Mouse (Mus musculus): ENCODE data around the gene Gm11060. TPM values are rescaled to one million over a fixed set of nuclear protein-coding genes. Genes with fewer than 3 reads are reported as not detected.

Gene Gm11060
- polyA plus RNA-seq, 1 experiment from 2014 or later, result not detected

DNA sequence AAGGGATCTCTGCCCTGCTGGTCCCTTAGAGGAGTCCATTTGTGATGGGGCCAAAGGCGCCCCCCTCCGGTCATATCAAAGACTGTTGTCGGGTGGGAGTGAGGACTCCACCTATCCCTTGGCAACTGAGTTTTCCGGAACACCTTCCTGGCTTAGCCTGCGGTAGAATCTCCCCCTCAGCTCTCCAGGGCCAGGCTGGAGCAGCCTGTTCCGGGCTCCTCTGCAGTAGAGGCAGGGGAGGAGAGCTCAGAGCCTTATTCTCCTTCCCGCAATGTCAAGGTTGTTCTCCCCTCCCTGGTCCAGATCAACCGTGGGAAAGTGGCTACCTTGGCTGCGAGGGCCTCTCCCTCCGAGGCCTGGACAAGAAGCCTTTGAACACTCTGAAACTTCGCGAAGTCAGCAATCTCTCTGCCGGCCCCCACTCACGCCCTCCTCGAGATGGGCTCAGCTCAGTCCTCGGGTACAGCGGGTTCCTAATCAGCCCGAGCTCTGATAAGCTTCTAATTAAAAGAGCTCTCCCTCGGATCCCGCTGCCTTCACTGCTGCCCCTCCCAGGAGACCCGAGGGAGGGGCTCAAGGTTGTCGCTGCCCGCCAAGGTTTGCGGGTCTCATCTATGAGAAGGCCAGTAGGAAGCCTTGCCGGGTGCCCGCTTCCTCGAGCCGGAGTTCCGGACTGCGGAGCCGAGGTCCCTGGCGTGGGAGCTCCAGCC is 38.7 kb downstream of the Gm11060 start:
- H3K4me3 ChIP-seq (ENCODE audit: low read depth, low read length), result no peak overlapping the region
- WGBS, result under 1% methylated on average over 32 of the region's 32 CpGs
- H3K4me2 ChIP-seq (ENCODE audit: low read depth, severe bottlenecking), result no peak overlapping the region
- H3K27me3 ChIP-seq (ENCODE audit: control insufficient read depth, insufficient read depth, low read length), result peaks cover 97% of the 10 kb centered on the region
- peaks cover 11% of the 10 kb centered on the region for H3K4me1 ChIP-seq (ENCODE audit: control insufficient read depth, insufficient read depth, low read length)
- DNase-seq (ENCODE audit: low spot score), result peak; percentile 62
- no peak for ATAC-seq (ENCODE audit: insufficient number of reproducible peaks, low FRiP score, low TSS enrichment, low read depth)
- H3K36me3 ChIP-seq (ENCODE audit: control insufficient read depth, insufficient read depth, low read length), result no peaks in the 10 kb centered on the region
- no peak overlapping the region for H3K27ac ChIP-seq (replicated peaks; ENCODE audit: low read depth, low read length)
- no peak overlapping the region for H3K9ac ChIP-seq (ENCODE audit: low read length)
- no peaks in the 10 kb centered on the region for H3K9me3 ChIP-seq (ENCODE audit: control insufficient read depth, low read length)

DNA sequence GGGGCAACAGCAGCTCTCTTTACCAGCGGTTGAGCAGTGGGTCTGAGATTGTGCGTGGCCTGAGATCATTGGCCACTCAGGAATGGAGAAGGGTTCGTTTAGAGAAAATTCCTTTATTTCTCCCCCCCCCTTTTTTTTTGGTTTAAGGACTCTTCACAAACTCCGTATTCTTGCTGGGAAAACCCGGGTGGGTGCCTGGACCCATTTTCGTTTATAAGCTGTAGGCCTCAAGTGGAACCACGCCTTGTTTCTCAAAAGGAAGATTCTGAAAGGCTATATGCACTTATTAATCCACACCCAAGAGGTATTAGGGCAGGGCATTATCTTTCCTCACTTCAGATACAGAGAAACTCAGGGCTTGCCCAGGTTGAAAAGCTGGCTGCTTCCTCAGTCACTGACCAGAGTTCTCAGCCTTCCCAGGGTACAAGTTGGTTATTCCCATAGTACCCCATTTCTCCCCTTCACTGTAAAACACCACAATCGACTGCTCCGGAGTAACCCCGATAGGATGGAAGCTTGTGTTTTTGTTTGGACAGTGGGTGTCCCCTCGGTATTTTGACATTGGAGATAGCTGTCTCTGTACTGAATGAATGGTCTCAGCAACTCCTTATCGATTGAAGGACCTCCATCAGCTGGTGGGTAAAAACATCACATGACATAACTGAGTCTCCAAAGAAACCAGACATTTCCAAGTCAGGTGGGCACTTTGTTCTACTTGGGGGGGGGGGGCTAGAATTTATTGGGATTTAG is 39.4 kb downstream of the Gm11060 start:
- H3K27me3 ChIP-seq (ENCODE audit: control insufficient read depth, insufficient read depth, low read length), result peaks cover 97% of the 10 kb centered on the region
- no peak overlapping the region for H3K4me3 ChIP-seq (ENCODE audit: low read depth, low read length)
- no peak overlapping the region for H3K9ac ChIP-seq (ENCODE audit: low read length)
- H3K4me2 ChIP-seq (ENCODE audit: low read depth, severe bottlenecking), result no peak overlapping the region
- DNase-seq (ENCODE audit: low spot score) (peak; percentile 40), ATAC-seq (ENCODE audit: insufficient number of reproducible peaks, low FRiP score, low TSS enrichment, low read depth) (no peak)
- WGBS, result 4% methylated on average over 12 of the region's 12 CpGs
- H3K9me3 ChIP-seq (ENCODE audit: control insufficient read depth, low read length), result no peaks in the 10 kb centered on the region
- H3K27ac ChIP-seq (replicated peaks; ENCODE audit: low read depth, low read length), result no peak overlapping the region
- no peaks in the 10 kb centered on the region for H3K36me3 ChIP-seq (ENCODE audit: control insufficient read depth, insufficient read depth, low read length)
- peaks cover 11% of the 10 kb centered on the region for H3K4me1 ChIP-seq (ENCODE audit: control insufficient read depth, insufficient read depth, low read length)

DNA sequence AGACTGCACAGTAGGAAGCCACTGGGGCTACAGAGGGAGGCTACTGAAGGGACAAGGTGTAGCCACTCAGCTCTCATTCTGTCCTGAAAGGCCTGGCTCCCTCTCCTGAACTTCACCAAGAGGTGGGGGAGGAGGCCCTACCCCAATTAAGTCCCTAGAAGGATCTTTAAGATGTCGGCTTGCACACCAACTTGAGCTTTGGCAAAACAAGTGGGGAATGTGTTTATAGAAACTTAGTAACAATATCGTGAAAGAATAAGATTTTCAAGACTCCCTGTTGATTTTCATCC is 39.9 kb downstream of the Gm11060 start:
- Histone ChIP-seq H3K9ac (ENCODE audit: low read length) (no peak overlapping the region), H3K27ac (replicated peaks; ENCODE audit: low read depth, low read length) (no peak overlapping the region), H3K9me3 (ENCODE audit: control insufficient read depth, low read length) (no peaks in the 10 kb centered on the region), H3K27me3 (ENCODE audit: control insufficient read depth, insufficient read depth, low read length) (peaks cover 97% of the 10 kb centered on the region), H3K36me3 (ENCODE audit: control insufficient read depth, insufficient read depth, low read length) (no peaks in the 10 kb centered on the region), H3K4me1 (ENCODE audit: control insufficient read depth, insufficient read depth, low read length) (peaks cover 10% of the 10 kb centered on the region), H3K4me2 (ENCODE audit: low read depth, severe bottlenecking) (no peak overlapping the region), H3K4me3 (ENCODE audit: low read depth, low read length) (no peak overlapping the region)
- 4% methylated on average over 2 of the region's 2 CpGs for WGBS
- DNase-seq (ENCODE audit: low spot score) (no peak), ATAC-seq (ENCODE audit: insufficient number of reproducible peaks, low FRiP score, low TSS enrichment, low read depth) (no peak)

DNA sequence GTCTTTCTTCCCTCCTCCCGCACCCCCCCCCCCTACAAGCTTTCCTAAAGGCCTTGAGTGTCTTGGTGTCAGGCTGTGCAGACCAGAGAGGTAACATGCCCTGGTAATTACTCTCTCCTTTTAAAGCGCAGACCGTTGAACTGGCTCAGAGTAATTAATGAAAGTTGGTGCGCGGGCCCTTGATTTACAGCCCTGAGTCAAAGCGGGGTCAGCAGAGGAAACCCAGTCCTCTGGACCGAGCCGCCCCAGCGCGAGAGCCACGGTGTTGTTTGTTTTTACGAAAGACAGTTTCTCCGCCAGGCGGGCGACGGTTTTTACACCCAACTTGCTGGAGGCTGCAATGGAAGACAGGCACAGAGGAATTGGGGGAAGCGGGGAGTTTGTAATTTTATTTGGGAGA is 40.5 kb downstream of the Gm11060 start:
- WGBS, result 0% methylated on average over 17 of the region's 17 CpGs
- H3K9me3 ChIP-seq (ENCODE audit: control insufficient read depth, low read length), result no peaks in the 10 kb centered on the region
- H3K4me1 ChIP-seq (ENCODE audit: control insufficient read depth, insufficient read depth, low read length), result peaks cover 5% of the 10 kb centered on the region
- no peak overlapping the region for H3K9ac ChIP-seq (ENCODE audit: low read length)
- ATAC-seq (ENCODE audit: insufficient number of reproducible peaks, low FRiP score, low TSS enrichment, low read depth), result no peak
- peaks cover 95% of the 10 kb centered on the region for H3K27me3 ChIP-seq (ENCODE audit: control insufficient read depth, insufficient read depth, low read length)
- H3K4me2 ChIP-seq (ENCODE audit: low read depth, severe bottlenecking), result no peak overlapping the region
- no peak overlapping the region for H3K27ac ChIP-seq (replicated peaks; ENCODE audit: low read depth, low read length)
- no peak overlapping the region for H3K4me3 ChIP-seq (ENCODE audit: low read depth, low read length)
- peak; percentile 63 for DNase-seq (ENCODE audit: low spot score)
- H3K36me3 ChIP-seq (ENCODE audit: control insufficient read depth, insufficient read depth, low read length), result no peaks in the 10 kb centered on the region

DNA sequence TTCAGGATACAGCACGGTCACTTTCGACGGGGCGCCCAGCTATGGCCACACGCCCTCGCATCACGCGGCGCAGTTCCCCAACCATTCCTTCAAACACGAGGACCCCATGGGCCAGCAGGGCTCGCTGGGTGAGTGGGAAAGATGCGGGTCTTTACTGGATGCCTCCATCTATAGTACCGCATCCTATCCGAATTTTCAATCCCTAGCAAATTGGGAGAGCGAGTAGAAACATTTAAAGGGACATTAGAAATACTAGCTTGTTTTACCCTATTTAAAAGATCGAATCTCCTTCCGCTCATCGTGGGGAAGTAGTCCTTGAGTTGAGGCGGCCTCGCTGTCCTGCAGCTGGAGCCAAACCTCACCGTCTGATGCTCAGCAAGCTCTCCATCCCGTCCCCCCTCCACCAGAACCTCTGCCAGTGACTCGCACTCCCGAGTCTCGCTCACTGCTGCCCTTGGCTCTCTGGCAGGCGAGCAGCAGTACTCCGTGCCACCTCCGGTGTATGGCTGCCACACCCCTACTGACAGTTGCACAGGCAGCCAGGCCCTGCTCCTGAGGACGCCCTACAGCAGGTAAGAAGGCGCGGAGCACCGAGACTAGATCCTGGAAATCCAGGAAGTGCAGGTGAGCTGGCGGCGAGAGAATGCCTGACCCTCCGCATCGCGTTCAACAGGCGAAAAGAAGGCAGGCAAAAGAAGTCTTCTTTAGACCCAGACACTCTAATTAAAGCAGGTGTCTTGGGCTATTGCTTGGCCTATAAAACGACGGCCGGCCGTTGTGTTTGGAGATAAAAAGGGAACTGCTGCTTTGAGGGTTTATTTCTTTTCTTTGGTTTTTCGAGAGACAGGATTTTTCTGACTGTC is 41.3 kb downstream of the Gm11060 start:
- H3K27me3 ChIP-seq (ENCODE audit: control insufficient read depth, insufficient read depth, low read length), result peaks cover 90% of the 10 kb centered on the region
- H3K4me3 ChIP-seq (ENCODE audit: low read depth, low read length), result no peak overlapping the region
- DNase-seq (ENCODE audit: low spot score) (peak; percentile 63), ATAC-seq (ENCODE audit: insufficient number of reproducible peaks, low FRiP score, low TSS enrichment, low read depth) (no peak)
- no peak overlapping the region for H3K4me2 ChIP-seq (ENCODE audit: low read depth, severe bottlenecking)
- H3K9me3 ChIP-seq (ENCODE audit: control insufficient read depth, low read length), result no peaks in the 10 kb centered on the region
- H3K36me3 ChIP-seq (ENCODE audit: control insufficient read depth, insufficient read depth, low read length), result no peaks in the 10 kb centered on the region
- H3K4me1 ChIP-seq (ENCODE audit: control insufficient read depth, insufficient read depth, low read length), result peaks cover 4% of the 10 kb centered on the region; the same call in 1 of the 2 replicates
- 2% methylated on average over 43 of the region's 43 CpGs for WGBS
- no peak overlapping the region for H3K9ac ChIP-seq (ENCODE audit: low read length)
- no peak overlapping the region for H3K27ac ChIP-seq (replicated peaks; ENCODE audit: low read depth, low read length)

DNA sequence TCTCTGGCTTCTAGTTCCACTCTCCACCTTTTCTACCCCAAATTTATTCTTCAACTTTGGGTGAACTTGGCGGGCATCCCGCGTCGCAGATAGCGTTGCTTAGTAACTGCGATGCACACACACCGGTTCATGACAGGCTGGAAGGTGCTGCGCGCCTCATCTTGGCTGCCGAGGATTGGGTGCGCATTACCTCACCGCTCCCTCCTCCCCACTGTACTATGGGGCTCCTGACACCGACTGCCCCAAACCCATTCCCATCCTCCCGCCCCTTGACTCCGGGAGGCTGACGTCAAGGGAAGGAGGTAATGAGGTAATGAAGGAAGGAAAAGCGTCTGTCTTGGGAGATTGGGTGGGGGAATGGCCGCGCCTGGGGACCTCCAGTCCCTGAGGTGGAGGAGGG is 42.5 kb downstream of the Gm11060 start:
- ATAC-seq (ENCODE audit: insufficient number of reproducible peaks, low FRiP score, low TSS enrichment, low read depth) (no peak), DNase-seq (ENCODE audit: low spot score) (peak; percentile 32)
- H3K9me3 ChIP-seq (ENCODE audit: control insufficient read depth, low read length), result no peaks in the 10 kb centered on the region
- H3K27ac ChIP-seq (replicated peaks; ENCODE audit: low read depth, low read length), result no peak overlapping the region
- no peak overlapping the region for H3K4me2 ChIP-seq (ENCODE audit: low read depth, severe bottlenecking)
- no peaks in the 10 kb centered on the region for H3K36me3 ChIP-seq (ENCODE audit: control insufficient read depth, insufficient read depth, low read length)
- H3K27me3 ChIP-seq (ENCODE audit: control insufficient read depth, insufficient read depth, low read length), result peaks cover 82% of the 10 kb centered on the region
- H3K4me1 ChIP-seq (ENCODE audit: control insufficient read depth, insufficient read depth, low read length), result peaks cover 4% of the 10 kb centered on the region; the same call in 1 of the 2 replicates
- WGBS, result 2% methylated on average over 19 of the region's 19 CpGs
- H3K4me3 ChIP-seq (ENCODE audit: low read depth, low read length), result no peak overlapping the region
- H3K9ac ChIP-seq (ENCODE audit: low read length), result no peak overlapping the region

DNA sequence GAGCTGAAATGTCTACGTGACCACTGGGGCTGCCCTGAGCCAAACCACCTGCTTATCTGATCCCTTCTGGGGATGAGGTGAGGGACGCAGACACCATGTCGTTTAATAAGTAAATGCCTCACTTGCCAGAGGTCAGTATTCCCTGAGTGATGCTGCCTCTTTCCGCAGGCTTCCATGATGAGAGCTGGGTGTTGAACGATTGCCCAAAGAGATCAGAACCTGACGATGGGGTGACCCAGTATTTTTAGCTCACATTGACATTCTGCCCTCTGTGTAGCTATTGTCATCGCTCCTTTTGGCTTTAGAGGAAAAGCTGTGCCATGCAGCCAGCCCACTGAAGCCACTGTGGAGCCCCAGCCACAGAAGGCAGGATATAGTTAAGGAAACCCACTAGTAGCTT is 47.7 kb downstream of the Gm11060 start:
- 71% methylated on average over 7 of the region's 7 CpGs for WGBS

DNA sequence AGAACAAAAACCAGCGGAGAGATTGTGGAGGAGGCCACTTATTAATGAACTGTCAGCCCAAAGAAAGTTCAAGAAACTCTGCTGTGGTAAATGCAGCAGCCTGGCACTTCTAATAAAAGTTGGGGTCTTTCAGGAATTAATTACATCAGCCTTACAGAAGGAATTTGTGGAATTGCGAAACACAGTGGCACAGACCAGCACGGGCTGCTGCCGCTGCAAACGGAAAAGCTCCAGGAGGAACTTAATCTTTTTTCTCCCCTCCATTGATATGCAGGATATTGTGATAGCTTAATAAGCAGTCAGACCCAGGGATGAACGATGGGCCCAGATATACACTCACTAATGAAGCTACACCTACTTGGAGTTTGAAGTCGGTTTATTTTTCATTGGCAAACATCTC is 49.6 kb downstream of the Gm11060 start:
- DNase-seq (ENCODE audit: low spot score), result no peak
- no peak overlapping the region for H3K27ac ChIP-seq (replicated peaks; ENCODE audit: low read depth, low read length)
- no peaks in the 10 kb centered on the region for H3K9me3 ChIP-seq (ENCODE audit: control insufficient read depth, low read length)
- ATAC-seq (ENCODE audit: insufficient number of reproducible peaks, low FRiP score, low TSS enrichment, low read depth), result no peak
- no peak overlapping the region for H3K4me3 ChIP-seq (ENCODE audit: low read depth, low read length)
- no peak overlapping the region for H3K4me2 ChIP-seq (ENCODE audit: low read depth, severe bottlenecking)
- no peak overlapping the region for H3K9ac ChIP-seq (ENCODE audit: low read length)
- 51% methylated on average over 7 of the region's 7 CpGs for WGBS
- H3K4me1 ChIP-seq (ENCODE audit: control insufficient read depth, insufficient read depth, low read length), result no peaks in the 10 kb centered on the region
- no peaks in the 10 kb centered on the region for H3K36me3 ChIP-seq (ENCODE audit: control insufficient read depth, insufficient read depth, low read length)
- H3K27me3 ChIP-seq (ENCODE audit: control insufficient read depth, insufficient read depth, low read length), result peaks cover 19% of the 10 kb centered on the region

More for the DNA sequence above, 47.7 kb downstream of the Gm11060 start:
- Histone ChIP-seq H3K4me2 (ENCODE audit: low read depth, severe bottlenecking) (no peak overlapping the region), H3K4me1 (ENCODE audit: control insufficient read depth, insufficient read depth, low read length) (no peaks in the 10 kb centered on the region), H3K36me3 (ENCODE audit: control insufficient read depth, insufficient read depth, low read length) (no peaks in the 10 kb centered on the region), H3K9me3 (ENCODE audit: control insufficient read depth, low read length) (no peaks in the 10 kb centered on the region), H3K27me3 (ENCODE audit: control insufficient read depth, insufficient read depth, low read length) (peaks cover 38% of the 10 kb centered on the region), H3K27ac (replicated peaks; ENCODE audit: low read depth, low read length) (no peak overlapping the region), H3K4me3 (ENCODE audit: low read depth, low read length) (no peak overlapping the region), H3K9ac (ENCODE audit: low read length) (no peak overlapping the region)
- DNase-seq (ENCODE audit: low spot score) (no peak), ATAC-seq (ENCODE audit: insufficient number of reproducible peaks, low FRiP score, low TSS enrichment, low read depth) (no peak)

All from limb, embryonic 11.5 days (tissue).